Mouse (Mus musculus) left cerebral cortex, adult 2 months (tissue): ENCODE results near the gene Rnf126. TPM values are rescaled to one million over a fixed set of nuclear protein-coding genes. Genes with fewer than 3 reads are reported as not detected.

Experiments used
- DNase-seq, 2 experiments: peaks; one replicate each; pipeline ENCODE4 v3.0.0; 2021 to 2022; ENCODE audit warnings: low spot score in 2 of 2, mixed read lengths in 1 of 2; ENCODE audit errors: extremely low spot score in 1 of 2
- H3K27ac ChIP-seq: fragments of 200-600 bp; 2 replicates; pipeline ENCODE4 v1.8.1; 2022
- H3K4me3 ChIP-seq: fragments of 200-600 bp; 2 replicates; pipeline ENCODE4 v1.8.1; 2022
- CTCF ChIP-seq: fragments of 200-600 bp; IDR thresholded peaks from 2 replicates; pipeline ENCODE4 v1.8.1; 2022; ENCODE audit warnings: antibody characterized with exemption, mild to moderate bottlenecking, moderate library complexity
- intact Hi-C: fragments of 180-260 bp; cut with DNase I; formaldehyde crosslinking; loops from one replicate; pipeline ENCODE4 v1.15.1; 2025
- total RNA-seq, 2 experiments: library from RNA; stranded (reverse); gene quantifications; 2 replicates each; pipeline ENCODE4 v1.2.3; 2021

Gene Rnf126
- total RNA-seq, 2 experiments from 2014 or later = 93.3 to 97.5 TPM

- intact Hi-C loops = no loop called here
- no peak for TF ChIP-seq CTCF
- DNase-seq = no peak
- Histone ChIP-seq H3K27ac (no peak overlapping the region), H3K4me3 (no peak overlapping the region)
Measured at GRCm38 (mm10) chr10:79789581-79789980, 22.8 kb upstream of the Rnf126 start.

- intact Hi-C loops = no loop called here
- no peak overlapping the region for H3K4me3 ChIP-seq
- TF ChIP-seq CTCF = peak; percentile 92
- peak in 1 of 2 experiments; percentile 71 for DNase-seq
- no peak overlapping the region for H3K27ac ChIP-seq
Measured at GRCm38 (mm10) chr10:79788386-79789158, 21.8 kb upstream of the Rnf126 start.

GRCm38 (mm10) chr10:79783920-79784800, 17.4 kb upstream of the Rnf126 start:
- H3K4me3 ChIP-seq = no peak overlapping the region
- intact Hi-C loops = no loop called here
- peak; percentile 59 for TF ChIP-seq CTCF
- no peak for DNase-seq
- no peak overlapping the region for H3K27ac ChIP-seq

GRCm38 (mm10) chr10:79783050-79783449, 16.3 kb upstream of the Rnf126 start:
- Histone ChIP-seq H3K4me3 (no peak overlapping the region), H3K27ac (no peak overlapping the region)
- peak; percentile 37 for TF ChIP-seq CTCF
- intact Hi-C loops = no loop called here
- DNase-seq = no peak

- Histone ChIP-seq H3K4me3 (no peak overlapping the region), H3K27ac (no peak overlapping the region)
- intact Hi-C loops = no loop called here
- no peak for DNase-seq
- no peak for TF ChIP-seq CTCF
Measured at GRCm38 (mm10) chr10:79781956-79782355, 15.2 kb upstream of the Rnf126 start.

- intact Hi-C loops = no loop called here
- DNase-seq = no peak
- Histone ChIP-seq H3K4me3 (peak overlapping the region; percentile 60), H3K27ac (no peak overlapping the region)
- TF ChIP-seq CTCF = peak; percentile 27; the same call in 1 of the 2 replicates
Measured at GRCm38 (mm10) chr10:79781139-79781538, 14.4 kb upstream of the Rnf126 start.

- intact Hi-C loops = loop anchor here (1.0 kb wide), 1 partner anchor 13 kb away; no protein-coding TSS in a partner anchor
- peak overlapping the region; percentile 60 for H3K4me3 ChIP-seq
- no peak for TF ChIP-seq CTCF
- no peak for DNase-seq
- H3K27ac ChIP-seq = 0 out of 2 replicates have a peak overlapping the region, but pooled peaks have one; percentile 50
Measured at GRCm38 (mm10) chr10:79780664-79781015, 13.9 kb upstream of the Rnf126 start.

GRCm38 (mm10) chr10:79779784-79780663, 13.3 kb upstream of the Rnf126 start:
- peak; percentile 95 to 96 for DNase-seq
- peak overlapping the region; percentile 50; the same call in 1 of the 2 replicates for H3K27ac ChIP-seq
- TF ChIP-seq CTCF = peak; percentile 83
- intact Hi-C loops = loop anchor here (1.0 kb wide), 1 partner anchor 13 kb away; no protein-coding TSS in a partner anchor
- peak overlapping the region; percentile 60 for H3K4me3 ChIP-seq

- intact Hi-C loops = no loop called here
- no peak for DNase-seq
- no peak for TF ChIP-seq CTCF
Measured at GRCm38 (mm10) chr10:79779193-79779592, 12.4 kb upstream of the Rnf126 start.

GRCm38 (mm10) chr10:79778006-79778405, 11.3 kb upstream of the Rnf126 start:
- TF ChIP-seq CTCF = no peak
- DNase-seq = no peak
- no peak overlapping the region for H3K27ac ChIP-seq
- no peak overlapping the region for H3K4me3 ChIP-seq
- intact Hi-C loops = no loop called here

More at GRCm38 (mm10) chr10:79779193-79779592, 12.4 kb upstream of the Rnf126 start:
- no peak overlapping the region for H3K27ac ChIP-seq
- H3K4me3 ChIP-seq = no peak overlapping the region

GRCm38 (mm10) chr10:79777103-79777531, 10.4 kb upstream of the Rnf126 start, which contains the start of gene Fstl3:
Gene Fstl3, plus strand, starts transcription at chr10:79777272.
- DNase-seq = no peak
- intact Hi-C loops = no loop called here
- Histone ChIP-seq H3K4me3 (peak within 1 kb of the TSS; percentile 14; the same call in 1 of the 2 replicates), H3K27ac (no peak within 1 kb of the TSS)
- TF ChIP-seq CTCF = no peak
